Mouse (Mus musculus) heart, postnatal 10 days (tissue): ENCODE results near the gene Cyp4v3. TPM values are rescaled to one million over a fixed set of nuclear protein-coding genes. Genes with fewer than 3 reads are reported as not detected.
"Not testable (repeated sequence)": the region's sequence is repeated elsewhere in the genome, so short reads cannot be mapped to it uniquely, and the experiment has no call there.

Experiments
- DNase-seq, 2 experiments: peaks; one replicate each; pipeline ENCODE4 v3.0.0; 2021
- intact Hi-C: fragments of 180-260 bp; cut with DNase I; formaldehyde crosslinking; loops from one replicate; pipeline ENCODE4 v1.15.1; 2025
- total RNA-seq, 2 experiments: library from RNA; stranded (reverse); gene quantifications; 2 replicates each; pipeline ENCODE4 v1.2.3; 2021

Gene Cyp4v3
- total RNA-seq, result 1 to 10 TPM; 1.5 to 1.7 TPM

GRCm38 (mm10) chr8:45332685-45333409, at the start of gene Cyp4v3:
Cyp4v3 (minus strand) TSS chr8:45333216.
- peak; percentile 71 to 78 for DNase-seq
- intact Hi-C loops, result no loop called here

DNA sequence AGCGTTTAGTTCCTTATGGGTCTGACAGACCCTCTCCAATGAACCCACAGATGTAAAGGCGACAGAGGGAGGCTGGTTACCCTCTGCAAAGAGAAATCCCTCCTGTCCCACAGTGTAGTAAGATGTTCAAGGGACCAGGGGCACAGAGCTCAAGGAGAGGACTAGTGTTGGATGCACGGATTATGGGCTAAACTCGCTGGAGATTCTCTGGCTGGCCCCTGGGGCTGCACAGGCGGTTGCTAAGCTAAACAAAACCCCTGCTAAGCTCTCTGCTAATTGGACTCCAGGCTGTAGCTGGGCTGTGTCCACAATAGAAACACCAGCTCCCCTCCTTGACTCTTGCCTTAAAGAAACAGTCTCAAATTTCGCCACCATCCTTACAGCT, 48.9 kb upstream of the Cyp4v3 start, which contains the start of gene Fam149a:
Fam149a (minus strand) TSS at position 329 of the 385 bp plus-strand sequence.
- peak in 1 of 2 experiments; percentile 13 for DNase-seq
- intact Hi-C loops, result no loop called here

- intact Hi-C loops, result no loop called here
Measured at GRCm38 (mm10) chr8:45381075-45381962, 48.3 kb upstream of the Cyp4v3 start.

GRCm38 (mm10) chr8:45380598-45380997, 47.6 kb upstream of the Cyp4v3 start:
- DNase-seq, result no peak
- intact Hi-C loops, result no loop called here

More at GRCm38 (mm10) chr8:45381075-45381962, 48.3 kb upstream of the Cyp4v3 start:
- DNase-seq, result no peak

GRCm38 (mm10) chr8:45374071-45374470, 41.1 kb upstream of the Cyp4v3 start:
- no peak for DNase-seq
- intact Hi-C loops, result no loop called here

DNA sequence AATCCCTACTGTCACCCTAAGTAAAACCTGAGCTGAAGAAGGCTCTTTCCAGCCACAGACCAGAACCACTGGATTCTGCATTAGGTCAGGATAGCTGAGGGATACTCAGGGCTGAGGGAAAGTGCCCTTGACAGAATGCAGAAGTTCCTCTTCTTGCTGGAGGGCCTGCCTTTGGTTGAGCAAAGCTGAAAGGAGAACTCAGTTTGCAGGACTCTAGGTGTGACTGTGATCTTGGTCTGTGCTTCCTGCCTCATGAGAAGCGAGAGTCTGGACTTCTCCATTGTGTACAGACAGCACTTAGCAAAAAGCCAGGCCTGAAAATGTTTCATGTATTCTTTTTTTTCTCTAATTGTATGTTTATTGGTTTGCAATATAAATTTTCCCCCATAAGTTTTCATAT, 34.1 kb upstream of the Cyp4v3 start:
- intact Hi-C loops, result no loop called here
- no peak for DNase-seq

DNA sequence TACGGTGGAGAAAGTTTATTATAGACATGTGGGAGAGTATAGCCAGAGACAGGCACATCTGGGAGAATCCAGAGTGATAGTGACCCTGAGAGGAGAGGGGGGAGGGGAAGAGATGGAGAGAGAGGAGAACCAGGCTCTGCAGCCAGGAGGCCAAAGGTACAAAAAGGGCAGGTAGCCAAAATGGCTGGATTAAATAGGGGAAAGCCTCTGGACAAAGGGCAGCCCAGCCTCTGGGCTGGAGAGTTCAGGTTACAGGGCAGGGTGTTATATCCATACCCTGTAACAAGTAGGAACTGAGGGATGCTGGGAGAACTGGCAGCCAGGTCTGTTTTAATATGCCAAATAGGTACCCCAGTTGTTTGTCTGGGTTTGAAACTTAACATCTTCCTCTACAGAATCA, 30.2 kb upstream of the Cyp4v3 start:
- no peak for DNase-seq
- intact Hi-C loops, result loop anchor here (5.0 kb wide), 1 partner anchor 574 kb away; no protein-coding TSS in a partner anchor

- intact Hi-C loops, result loop anchor here (5.0 kb wide), 1 partner anchor 575 kb away; no protein-coding TSS in a partner anchor
- DNase-seq, result peak in 1 of 2 experiments; percentile 49
Measured at GRCm38 (mm10) chr8:45362323-45362722, 29.3 kb upstream of the Cyp4v3 start.

DNA sequence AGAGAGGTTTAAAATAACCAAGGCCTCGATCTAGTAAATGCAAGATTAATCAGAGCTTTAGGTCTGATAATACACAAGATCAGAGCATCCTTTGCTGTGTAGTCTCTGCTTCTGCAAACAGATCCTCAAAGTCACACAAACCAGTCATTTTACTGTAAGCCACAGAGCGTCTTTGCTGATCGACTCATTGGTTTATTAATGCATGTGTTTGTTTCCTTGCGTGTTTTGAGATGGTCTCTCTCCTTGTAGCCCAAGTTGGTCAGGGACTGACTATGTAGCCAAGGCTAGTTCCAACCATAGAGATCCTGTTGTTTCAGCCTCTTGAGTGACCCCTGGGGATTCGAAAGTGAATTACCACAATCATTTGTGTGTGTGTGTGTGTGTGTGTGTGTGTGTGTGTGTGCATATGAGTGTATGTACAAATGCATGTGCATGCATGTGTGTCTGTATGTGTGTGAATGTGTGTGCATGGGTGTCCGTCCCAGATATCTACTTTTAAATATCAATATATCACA, 26.1 kb upstream of the Cyp4v3 start:
- intact Hi-C loops, result loop anchor here (10.0 kb wide), 1 partner anchor 426 kb away; no protein-coding TSS in a partner anchor
- DNase-seq, result no peak

DNA sequence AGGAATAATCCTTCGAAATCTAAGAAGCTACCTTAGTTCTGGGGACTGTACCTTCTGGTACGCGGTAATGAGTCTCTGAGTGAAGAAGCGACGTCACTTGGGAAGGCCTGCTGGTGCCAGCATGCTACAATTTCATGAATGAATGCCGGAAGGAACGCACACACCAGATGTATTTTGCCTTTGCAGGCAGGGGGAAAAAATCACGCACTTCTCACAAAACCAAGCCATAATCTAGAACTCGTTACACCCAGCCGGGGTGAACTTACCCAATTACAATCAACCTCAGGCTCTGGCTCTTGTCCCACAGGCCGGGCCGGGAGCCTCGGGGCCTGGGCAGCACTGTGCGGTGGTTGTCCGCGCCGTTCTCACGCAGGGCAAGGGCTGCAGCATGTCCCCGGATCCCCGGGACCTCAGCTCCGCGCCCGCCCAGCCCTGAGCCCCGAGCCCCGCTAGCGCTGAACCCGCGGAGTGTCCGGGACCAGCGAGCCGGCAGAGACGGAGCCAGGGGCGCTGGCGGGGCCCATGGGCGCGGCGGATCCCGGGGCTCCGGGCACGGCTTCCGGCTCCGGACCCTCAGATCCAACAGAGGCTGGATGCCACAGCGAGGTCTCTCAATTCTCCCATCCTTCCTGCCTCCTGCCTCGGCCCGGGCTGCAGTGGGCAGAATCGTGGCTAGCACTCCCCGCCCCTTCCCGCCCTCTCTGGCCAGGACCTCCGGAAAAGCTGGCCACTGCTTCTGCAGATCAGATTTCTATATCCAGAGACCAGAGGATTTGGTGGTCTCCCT, 25.3 kb upstream of the Cyp4v3 start:
- intact Hi-C loops, result loop anchor here (10.0 kb wide), 1 partner anchor 426 kb away; no protein-coding TSS in a partner anchor

GRCm38 (mm10) chr8:45355809-45356208, 22.8 kb upstream of the Cyp4v3 start:
- no peak for DNase-seq
- intact Hi-C loops, result loop anchor here (10.0 kb wide), 1 partner anchor 429 kb away; no protein-coding TSS in a partner anchor

More for the DNA sequence above, 25.3 kb upstream of the Cyp4v3 start:
- DNase-seq, result peak; percentile 39 to 54

DNA sequence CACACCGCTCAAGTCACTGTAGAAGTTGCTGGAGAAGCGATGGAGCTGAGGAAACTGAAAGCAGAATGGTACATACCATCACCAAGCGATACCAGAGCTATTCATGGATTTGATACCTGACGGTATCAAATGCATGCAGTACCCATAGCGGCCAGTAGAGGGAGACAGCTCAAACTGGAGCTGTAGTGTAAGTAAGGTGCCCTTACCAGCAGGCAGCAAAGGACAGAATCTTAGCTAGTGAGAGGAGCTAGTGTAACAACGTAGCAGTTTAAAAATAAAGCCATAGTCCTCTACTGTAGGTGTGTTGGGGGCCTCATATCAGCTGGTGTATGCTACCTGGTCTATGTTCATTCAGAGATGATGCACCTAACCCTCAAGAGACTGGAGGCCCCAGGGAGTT, 12.0 kb upstream of the Cyp4v3 start:
- intact Hi-C loops, result loop anchor here (5.0 kb wide), 1 partner anchor 62 kb away; no protein-coding TSS in a partner anchor
- peak; percentile 59 to 74 for DNase-seq

GRCm38 (mm10) chr8:45344298-45344697, 11.3 kb upstream of the Cyp4v3 start:
- intact Hi-C loops, result no loop called here
- DNase-seq, result no peak

DNA sequence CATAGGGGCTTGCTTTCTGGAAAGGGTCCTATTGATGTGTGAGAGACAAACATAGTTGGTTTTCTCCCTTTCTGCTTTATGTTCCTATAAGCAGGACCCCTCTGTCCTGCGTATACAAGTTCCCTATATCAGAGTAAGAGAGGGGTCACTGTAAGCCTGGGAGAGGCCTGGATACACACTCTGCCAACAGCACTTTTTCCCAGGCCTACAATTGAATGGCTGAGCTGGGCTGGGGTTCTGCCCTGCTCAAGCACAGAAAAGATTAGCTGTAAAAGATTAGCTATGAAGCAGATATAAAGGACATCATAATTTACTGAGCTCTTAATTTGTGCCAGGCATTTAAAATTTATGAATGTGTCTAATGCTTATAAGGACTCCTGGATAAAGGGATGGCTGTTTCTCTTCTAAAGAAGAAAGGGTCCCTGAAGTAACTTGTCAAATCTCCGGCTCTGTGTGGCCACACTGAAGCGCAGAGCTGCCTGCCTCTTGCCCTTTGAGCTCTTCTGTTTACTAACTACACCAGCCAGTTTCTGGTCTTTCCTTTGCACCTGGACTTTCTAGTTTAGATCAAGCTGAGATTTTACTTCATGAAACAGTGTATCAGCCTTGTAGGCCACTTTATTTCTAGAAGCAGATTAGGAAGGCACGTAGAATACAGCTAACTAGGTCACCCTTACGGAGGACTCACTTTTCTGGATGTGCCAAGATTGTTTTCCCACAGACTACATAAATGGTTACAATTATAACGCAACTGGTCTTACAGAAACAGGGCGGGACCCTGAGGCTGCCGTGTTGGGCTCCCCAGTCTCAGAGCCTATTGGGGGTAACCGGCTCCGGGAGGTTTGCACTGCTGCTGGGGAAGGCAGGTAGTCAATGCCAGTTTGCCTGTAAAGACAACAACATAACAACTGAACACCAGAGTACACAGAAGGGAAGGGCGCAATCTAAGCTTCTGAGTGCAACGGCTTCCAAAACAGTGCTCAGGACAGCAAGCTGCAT, 8.9 kb upstream of the Cyp4v3 start:
- DNase-seq, result no peak
- intact Hi-C loops, result no loop called here

DNA sequence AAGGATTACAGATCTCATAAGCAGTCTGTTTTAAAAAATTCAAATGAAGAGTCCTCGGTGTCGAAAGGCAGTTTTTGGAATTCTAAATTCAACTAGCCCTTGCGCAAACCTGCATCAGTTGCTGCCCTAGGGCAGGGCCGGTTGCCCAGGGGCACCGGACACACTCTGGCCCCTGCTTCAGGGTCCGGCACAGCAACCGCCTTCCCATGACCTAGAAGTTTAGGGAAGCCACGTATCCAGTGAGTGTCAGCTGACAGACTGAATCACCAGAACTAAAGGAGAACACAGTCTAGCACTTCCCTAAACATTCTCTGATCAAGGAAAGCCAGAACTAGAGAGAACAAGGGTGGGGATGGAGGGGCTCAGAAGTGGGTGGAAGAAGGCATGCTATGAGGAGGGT, 477 bp upstream of the Cyp4v3 start:
- DNase-seq, result peak; percentile 24 to 42
- intact Hi-C loops, result no loop called here

DNA sequence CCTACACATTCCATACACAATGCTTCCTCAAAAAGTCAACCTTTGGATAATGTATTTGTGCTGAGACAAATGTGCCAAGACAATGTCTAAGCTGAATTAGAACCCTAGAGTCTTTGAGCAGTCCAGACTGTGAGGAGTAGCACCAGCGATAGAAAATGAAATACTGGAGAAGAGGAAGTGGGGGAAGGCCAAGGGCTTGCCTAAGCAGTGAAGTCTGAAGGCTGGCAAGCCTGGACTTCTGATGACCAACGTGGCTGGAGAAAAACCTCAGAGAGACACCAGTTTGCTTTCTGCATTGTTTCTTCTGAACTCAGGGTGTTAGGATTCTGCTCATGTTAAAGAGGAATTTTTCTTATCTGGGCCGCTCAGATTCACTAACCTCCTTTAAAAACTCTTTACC, 2.2 kb downstream of the Cyp4v3 start:
- no peak for DNase-seq
- intact Hi-C loops, result no loop called here

DNA sequence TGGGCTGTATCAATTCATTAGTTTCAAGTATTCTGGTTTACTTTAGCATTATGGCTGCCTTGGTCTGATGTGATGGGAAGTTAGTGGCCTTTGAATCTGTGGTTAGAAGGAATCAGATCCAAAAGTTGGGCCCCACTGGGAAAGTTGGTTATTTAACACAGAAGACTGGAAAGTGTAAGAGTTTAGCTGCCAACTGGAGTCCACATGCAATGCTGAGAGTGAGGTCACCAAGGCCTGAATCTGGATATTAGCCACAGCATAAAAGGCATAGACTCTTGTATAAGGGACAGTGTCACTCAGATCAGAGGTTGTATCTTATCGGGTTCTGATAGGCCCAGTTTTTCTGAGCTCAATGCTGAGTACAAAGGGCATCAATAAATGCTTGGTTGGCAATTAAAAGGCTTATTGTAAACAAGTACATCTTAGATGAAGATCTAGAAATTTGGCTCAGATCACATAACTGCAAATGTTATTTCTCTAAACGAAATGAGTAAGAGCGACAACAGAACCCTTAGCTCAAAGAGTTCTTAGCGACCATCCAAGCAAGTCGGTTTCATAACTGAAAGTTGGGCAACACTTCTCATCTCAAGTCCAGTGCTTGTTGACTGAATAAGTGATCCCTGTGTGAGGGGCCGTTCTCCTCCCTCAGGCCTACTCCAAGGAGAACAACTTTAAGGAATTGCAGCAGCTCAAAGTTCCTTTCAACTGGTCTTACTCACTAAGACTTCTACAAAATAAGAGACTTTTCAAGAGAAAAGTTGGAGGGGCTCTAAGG, 3.6 kb downstream of the Cyp4v3 start:
- peak in 1 of 2 experiments; percentile 12 for DNase-seq
- intact Hi-C loops, result no loop called here

DNA sequence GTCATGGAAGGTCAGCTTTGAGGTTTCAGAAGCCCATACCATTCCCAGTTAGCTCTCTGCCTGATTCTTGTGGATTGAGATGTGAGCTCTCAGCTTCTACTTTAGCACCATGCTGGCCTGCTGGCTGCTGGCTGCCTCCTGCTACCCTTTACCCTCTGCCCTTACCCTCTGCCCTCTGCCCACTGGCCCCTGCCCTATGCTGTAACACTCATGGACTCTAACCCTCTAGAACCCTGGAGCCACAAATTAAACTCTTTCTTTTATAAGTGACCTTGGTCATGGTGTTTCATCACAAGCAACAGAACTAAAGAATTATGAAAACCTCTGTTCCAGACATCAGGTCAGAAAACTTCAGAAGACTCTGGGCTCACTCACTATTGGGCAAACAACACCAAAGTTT, 5.9 kb downstream of the Cyp4v3 start:
- intact Hi-C loops, DNase-seq: not testable (repeated sequence)
